ENCODE assay signal across 20 mouse cellular contexts in genomic region chr7:138788109-138788508, GRCm38 (mm10). TPM values are rescaled to one million over a fixed set of nuclear protein-coding genes. Genes with fewer than 3 reads are reported as not detected.
DNase-seq lines count a peak whose midpoint lies in the region; ATAC-seq and TF ChIP-seq lines count a peak whose summit lies in the region.
"Had no signal": no experiment of that assay in that cellular context is flagged by ENCODE, and none has a peak within 500 bp of the region (broad histone marks: within the 10 kb centered on the region; RNA-seq: fewer than 3 reads in every experiment).

No protein-coding gene starts in this region.

- intact Hi-C loops in heart, postnatal 10 days (cut with DNase I), result no loop called here

- H3K27me3 ChIP-seq in limb, embryonic 14.5 days (ENCODE audit: control insufficient read depth, insufficient read depth, low read length), result no peaks in the 10 kb centered on the region
- no peaks in the 10 kb centered on the region for H3K27me3 ChIP-seq in limb, embryonic 10.5 days (ENCODE audit: low read depth, poor library complexity, severe bottlenecking)
- no peaks in the 10 kb centered on the region for H3K27me3 ChIP-seq in midbrain, embryonic 16.5 days (ENCODE audit: control insufficient read depth, insufficient read depth, low read depth, low read length)
- H3K27me3 ChIP-seq: stomach, embryonic 15.5 days had no signal

- H3K36me3 ChIP-seq in limb, embryonic 14.5 days (ENCODE audit: control insufficient read depth, insufficient read depth, low read length), result no peaks in the 10 kb centered on the region
- H3K36me3 ChIP-seq in limb, embryonic 10.5 days, result no peaks in the 10 kb centered on the region
- no peaks in the 10 kb centered on the region for H3K36me3 ChIP-seq in midbrain, embryonic 16.5 days (ENCODE audit: control insufficient read depth, insufficient read depth, low read length)
- H3K36me3 ChIP-seq: G1E; stomach, embryonic 15.5 days had no signal

- H3K9me3 ChIP-seq in limb, embryonic 14.5 days (ENCODE audit: control insufficient read depth, low read length), result no peaks in the 10 kb centered on the region
- H3K9me3 ChIP-seq in limb, embryonic 10.5 days (replicated peaks), result no peaks in the 10 kb centered on the region
- H3K9me3 ChIP-seq in midbrain, embryonic 16.5 days (replicated peaks; ENCODE audit: control insufficient read depth, low read length, poor library complexity, severe bottlenecking), result no peaks in the 10 kb centered on the region
- H3K9me3 ChIP-seq: stomach, embryonic 15.5 days had no signal

- DNase-seq in heart, postnatal 10 days, result peak; percentile 32 to 40
- no peak for DNase-seq in heart, adult 9 months (ENCODE audit: low spot score in 2 of 2)
- peak; percentile 51 for DNase-seq in limb, embryonic 14.5 days (ENCODE audit: low spot score)
- no peak for DNase-seq in limb, embryonic 10.5 days (ENCODE audit: low spot score)
- peak; percentile 11 for DNase-seq in layer of hippocampus, adult 9-10 months (ENCODE audit: low spot score)
- DNase-seq in right cerebral cortex, postnatal 25 days, result peak; percentile 16
- no peak for DNase-seq in neural tube, embryonic 10.5 days (ENCODE audit: extremely low spot score, low spot score)
- DNase-seq: adrenal gland, postnatal 25 days; cerebellum, postnatal 14 days; heart, adult 2 months; kidney, adult 11 months; midbrain, embryonic 14.5 days; spleen, adult 18-20 months; thymus, postnatal 14 days had no signal

- H3K4me2 ChIP-seq in limb, embryonic 14.5 days (replicated peaks; ENCODE audit: low read depth, low read length, severe bottlenecking), result no peak overlapping the region
- no peak overlapping the region for H3K4me2 ChIP-seq in midbrain, embryonic 16.5 days (ENCODE audit: low read length)
- H3K4me2 ChIP-seq: liver, embryonic 11.5 days; stomach, embryonic 15.5 days had no signal

- H3K27ac ChIP-seq in limb, embryonic 14.5 days (replicated peaks; ENCODE audit: low read depth, low read length), result no peak overlapping the region
- H3K27ac ChIP-seq in limb, embryonic 10.5 days, result no peak overlapping the region
- H3K27ac ChIP-seq in midbrain, embryonic 16.5 days (ENCODE audit: low read length), result no peak overlapping the region
- H3K27ac ChIP-seq: heart, adult 2 months; stomach, embryonic 15.5 days had no signal

- no peak overlapping the region for H3K9ac ChIP-seq in limb, embryonic 14.5 days (ENCODE audit: low read depth, low read length, severe bottlenecking)
- no peak overlapping the region for H3K9ac ChIP-seq in midbrain, embryonic 16.5 days (ENCODE audit: low read depth, low read length)
- H3K9ac ChIP-seq: stomach, embryonic 15.5 days had no signal

- H3K4me1 ChIP-seq in limb, embryonic 14.5 days (ENCODE audit: control insufficient read depth, insufficient read depth, low read length), result no peaks in the 10 kb centered on the region
- no peaks in the 10 kb centered on the region for H3K4me1 ChIP-seq in limb, embryonic 10.5 days
- H3K4me1 ChIP-seq in midbrain, embryonic 16.5 days (ENCODE audit: control insufficient read depth, insufficient read depth, low read length), result no peaks in the 10 kb centered on the region
- H3K4me1 ChIP-seq: stomach, embryonic 15.5 days had no signal

- TF ChIP-seq POLR2A in limb, embryonic 14.5 days (IDR thresholded peaks at IDR 0.05; ENCODE audit: borderline replicate concordance, extremely low read depth, insufficient read depth, insufficient read length), result no peak

- no peak for ATAC-seq in limb, embryonic 14.5 days (ENCODE audit: low FRiP score, low read depth)
- ATAC-seq in midbrain, embryonic 16.5 days, result no peak
- ATAC-seq: hindbrain, embryonic 16.5 days had no signal

- H3K4me3 ChIP-seq in limb, embryonic 14.5 days (replicated peaks; ENCODE audit: low read length), result no peak overlapping the region
- H3K4me3 ChIP-seq in limb, embryonic 10.5 days, result no peak overlapping the region
- no peak overlapping the region for H3K4me3 ChIP-seq in midbrain, embryonic 16.5 days (ENCODE audit: low read depth, low read length)
- H3K4me3 ChIP-seq: erythroblast, embryonic 14.5 days; heart, adult 2 months; stomach, embryonic 15.5 days had no signal

- 49% methylated on average over 5 of the region's 5 CpGs for WGBS in limb, embryonic 14.5 days
- 85% methylated on average over 5 of the region's 5 CpGs for WGBS in limb, embryonic 10.5 days
- 88% methylated on average over 5 of the region's 5 CpGs for WGBS in midbrain, embryonic 16.5 days

RNA-seq across cellular contexts. Expression of gene Ppp2r2d, which starts 57.8 kb away (rescaled TPM):
- total RNA-seq in heart, postnatal 10 days (2021), result 10 to 100 TPM; 47.2 to 52.3 TPM
- 43.8 and 48.7 TPM in 2 replicates for polyA plus RNA-seq in limb, embryonic 14.5 days (2012; rRNA removed)
- 40.9 and 44.8 TPM in 2 replicates for polyA plus RNA-seq in limb, embryonic 14.5 days (2014; fragmentation: Nextera tagmentation; extraction: Ambion mirVana)
- polyA plus RNA-seq in limb, embryonic 10.5 days (2016; fragmentation: Nextera tagmentation; extraction: Ambion mirVana), result 50.9 and 51.9 TPM in 2 replicates
- 85.3 TPM in 2 replicates for polyA plus RNA-seq in midbrain, embryonic 16.5 days (2015; fragmentation: Nextera tagmentation; extraction: Ambion mirVana)

RNA-seq across cellular contexts. Expression of gene Mapk1ip1, which starts 58.0 kb away (rescaled TPM):
- total RNA-seq in heart, postnatal 10 days (2021), result 10 to 100 TPM; 17.6 to 19.2 TPM
- polyA plus RNA-seq in limb, embryonic 14.5 days (2012; rRNA removed), result 39.4 and 57.2 TPM in 2 replicates
- polyA plus RNA-seq in limb, embryonic 14.5 days (2014; fragmentation: Nextera tagmentation; extraction: Ambion mirVana), result 11.4 and 14.3 TPM in 2 replicates
- polyA plus RNA-seq in limb, embryonic 10.5 days (2016; fragmentation: Nextera tagmentation; extraction: Ambion mirVana), result 8.0 and 9.4 TPM in 2 replicates
- 32.7 and 33.6 TPM in 2 replicates for polyA plus RNA-seq in midbrain, embryonic 16.5 days (2015; fragmentation: Nextera tagmentation; extraction: Ambion mirVana)

Comparison
In these comparisons a context has a peak if more than half of its experiments do, and no peak if none do; other contexts are left out.
1. DNase-seq: peak in heart, postnatal 10 days (2 of 2), limb, embryonic 14.5 days (single experiment), layer of hippocampus, adult 9-10 months (single experiment) and right cerebral cortex, postnatal 25 days (single experiment); none in heart, adult 9 months (0 of 2), limb, embryonic 10.5 days (single experiment) and neural tube, embryonic 10.5 days (single experiment).